Mouse (Mus musculus): Measurements from ENCODE around the gene Afg3l1. TPM values are rescaled to one million over a fixed set of nuclear protein-coding genes. Genes with fewer than 3 reads are reported as not detected.

Gene Afg3l1
- total RNA-seq, 1 experiment from 2014 or later, result 18.8 TPM

Other genes starting within 250 kb of the Afg3l1 start
- 1.2 and 2.5 TPM in 2 replicates for gene Spata2l, start 241.7 kb upstream of the Afg3l1 start, total RNA-seq (2017)
- 10.5 and 12.8 TPM in 2 replicates for gene Zfp276, start 223.7 kb upstream of the Afg3l1 start, total RNA-seq (2017)
- gene Vps9d1, start 223.6 kb upstream of the Afg3l1 start, total RNA-seq (2017), result 18.8 and 24.6 TPM in 2 replicates
- gene Fanca, start 159.3 kb upstream of the Afg3l1 start, total RNA-seq (2017), result 23.7 and 38.5 TPM in 2 replicates
- gene Spire2, start 145.2 kb upstream of the Afg3l1 start, total RNA-seq (2017), result 0.94 and 4.0 TPM in 2 replicates
- gene Tcf25, start 104.2 kb upstream of the Afg3l1 start, total RNA-seq (2017), result 126 and 245 TPM in 2 replicates
- not detected in 2 replicates for gene Mc1r, start 70.8 kb upstream of the Afg3l1 start, total RNA-seq (2017)
- gene Tubb3, start 66.5 kb upstream of the Afg3l1 start, total RNA-seq (2017), result 0.89 TPM in 1 of 2 replicates, not detected in the other
- gene Def8, start 54.4 kb upstream of the Afg3l1 start, total RNA-seq (2017), result 63.8 and 85.3 TPM in 2 replicates
- gene Dbndd1, start 37.6 kb downstream of the Afg3l1 start, total RNA-seq (2017), result not detected in 2 replicates
- 18.9 and 21.1 TPM in 2 replicates for gene Gas8, start 40.9 kb downstream of the Afg3l1 start, total RNA-seq (2017)
- gene Rhou, start 176.0 kb downstream of the Afg3l1 start, total RNA-seq (2017), result 2.2 and 3.9 TPM in 2 replicates

Data from hematopoietic stem cell, adult 5-6 weeks (primary cell).